Mouse (Mus musculus): Measurements from ENCODE around the gene Rnf133. TPM values are rescaled to one million over a fixed set of nuclear protein-coding genes. Genes with fewer than 3 reads are reported as not detected.

Rnf133 gene
- not detected for polyA plus RNA-seq (2012; fragmentation: generic; extraction: Trizol)
- long read RNA-seq, experiment 1: 0 reads
- long read RNA-seq, experiment 2: 0 reads

- Histone ChIP-seq H3K79me2 (ENCODE audit: control insufficient read depth, insufficient read depth) (no peaks in the 10 kb centered on the region), H3K27me3 (ENCODE audit: control insufficient read depth, insufficient read depth, insufficient read length) (no peaks in the 10 kb centered on the region), H3K79me3 (ENCODE audit: low read depth) (no peaks in the 10 kb centered on the region), H3K4me3 (ENCODE audit: insufficient read depth, poor library complexity, severe bottlenecking) (no peak within 1 kb of the TSS), H3ac (ENCODE audit: control insufficient read depth, insufficient read length, low read depth) (no peak within 1 kb of the TSS), H3K36me3 (ENCODE audit: control insufficient read depth, insufficient read depth) (no peaks in the 10 kb centered on the region)
- no peak for TF ChIP-seq MYOD1 (IDR thresholded peaks at IDR 0.05; ENCODE audit: control insufficient read depth, insufficient read length, low read depth)
- TF ChIP-seq FOSL1 (IDR thresholded peaks at IDR 0.05; ENCODE audit: insufficient read depth, low read length, poor library complexity, severe bottlenecking): no peak
- TF ChIP-seq CTCF (IDR thresholded peaks at IDR 0.05; ENCODE audit: control insufficient read depth, insufficient read depth, insufficient read length): no peak
- no peak for TF ChIP-seq USF1 (IDR thresholded peaks at IDR 0.05; ENCODE audit: low read depth)
- no peak for TF ChIP-seq CEBPB (IDR thresholded peaks at IDR 0.05; ENCODE audit: low read depth)
- no peak for TF ChIP-seq MYOG (IDR thresholded peaks at IDR 0.05; ENCODE audit: control insufficient read depth, extremely low read depth, insufficient read length)
- no peak for TF ChIP-seq MAX (IDR thresholded peaks at IDR 0.05)
Measured at GRCm38 (mm10) chr6:23650205-23650604, at the start of gene Rnf133. Rnf133 (minus strand) TSS chr6:23650305.

- H3K27me3 ChIP-seq (ENCODE audit: control insufficient read depth, insufficient read depth, insufficient read length): no peaks in the 10 kb centered on the region
- H3K79me2 ChIP-seq (ENCODE audit: control insufficient read depth, insufficient read depth): no peaks in the 10 kb centered on the region
- TF ChIP-seq FOSL1 (IDR thresholded peaks at IDR 0.05; ENCODE audit: insufficient read depth, low read length, poor library complexity, severe bottlenecking) (no peak), MYOG (IDR thresholded peaks at IDR 0.05; ENCODE audit: control insufficient read depth, extremely low read depth, insufficient read length) (no peak), MYOD1 (IDR thresholded peaks at IDR 0.05; ENCODE audit: control insufficient read depth, insufficient read length, low read depth) (no peak), CTCF (IDR thresholded peaks at IDR 0.05; ENCODE audit: control insufficient read depth, insufficient read depth, insufficient read length) (no peak), MAX (IDR thresholded peaks at IDR 0.05) (no peak), CEBPB (IDR thresholded peaks at IDR 0.05; ENCODE audit: low read depth) (no peak)
- H3ac ChIP-seq (ENCODE audit: control insufficient read depth, insufficient read length, low read depth): no peak overlapping the region
- H3K36me3 ChIP-seq (ENCODE audit: control insufficient read depth, insufficient read depth): no peaks in the 10 kb centered on the region
- no peak overlapping the region for H3K4me3 ChIP-seq (ENCODE audit: insufficient read depth, poor library complexity, severe bottlenecking)
- H3K79me3 ChIP-seq (ENCODE audit: low read depth): no peaks in the 10 kb centered on the region
Measured at GRCm38 (mm10) chr6:23678172-23678571, 28.1 kb upstream of the Rnf133 start.

- TF ChIP-seq MAX (IDR thresholded peaks at IDR 0.05) (no peak), CEBPB (IDR thresholded peaks at IDR 0.05; ENCODE audit: low read depth) (no peak), CTCF (IDR thresholded peaks at IDR 0.05; ENCODE audit: control insufficient read depth, insufficient read depth, insufficient read length) (no peak), MYOG (IDR thresholded peaks at IDR 0.05; ENCODE audit: control insufficient read depth, extremely low read depth, insufficient read length) (no peak), USF1 (IDR thresholded peaks at IDR 0.05; ENCODE audit: low read depth) (no peak), MYOD1 (IDR thresholded peaks at IDR 0.05; ENCODE audit: control insufficient read depth, insufficient read length, low read depth) (no peak), FOSL1 (IDR thresholded peaks at IDR 0.05; ENCODE audit: insufficient read depth, low read length, poor library complexity, severe bottlenecking) (no peak)
- no peaks in the 10 kb centered on the region for H3K27me3 ChIP-seq (ENCODE audit: control insufficient read depth, insufficient read depth, insufficient read length)
- no peak within 1 kb of the TSS for H3K4me3 ChIP-seq (ENCODE audit: insufficient read depth, poor library complexity, severe bottlenecking)
- no peaks in the 10 kb centered on the region for H3K79me3 ChIP-seq (ENCODE audit: low read depth)
- H3K36me3 ChIP-seq (ENCODE audit: control insufficient read depth, insufficient read depth): no peaks in the 10 kb centered on the region
- no peaks in the 10 kb centered on the region for H3K79me2 ChIP-seq (ENCODE audit: control insufficient read depth, insufficient read depth)
- H3ac ChIP-seq (ENCODE audit: control insufficient read depth, insufficient read length, low read depth): no peak within 1 kb of the TSS
Measured at GRCm38 (mm10) chr6:23655036-23655435, 4.9 kb upstream of the Rnf133 start, which contains the start of gene Rnf148. Rnf148 (minus strand) TSS chr6:23655136.

GRCm38 (mm10) chr6:23648732-23649131 is 1.4 kb downstream of the Rnf133 start:
- no peak for TF ChIP-seq MYOG (IDR thresholded peaks at IDR 0.05; ENCODE audit: control insufficient read depth, extremely low read depth, insufficient read length)
- no peak for TF ChIP-seq MYOD1 (IDR thresholded peaks at IDR 0.05; ENCODE audit: control insufficient read depth, insufficient read length, low read depth)
- TF ChIP-seq MAX (IDR thresholded peaks at IDR 0.05): no peak
- TF ChIP-seq FOSL1 (IDR thresholded peaks at IDR 0.05; ENCODE audit: insufficient read depth, low read length, poor library complexity, severe bottlenecking): no peak
- no peak for TF ChIP-seq CEBPB (IDR thresholded peaks at IDR 0.05; ENCODE audit: low read depth)
- TF ChIP-seq USF1 (IDR thresholded peaks at IDR 0.05; ENCODE audit: low read depth): no peak
- TF ChIP-seq CTCF (IDR thresholded peaks at IDR 0.05; ENCODE audit: control insufficient read depth, insufficient read depth, insufficient read length): no peak

GRCm38 (mm10) chr6:23647627-23648247 is 2.4 kb downstream of the Rnf133 start:
- Histone ChIP-seq H3K27me3 (ENCODE audit: control insufficient read depth, insufficient read depth, insufficient read length) (no peaks in the 10 kb centered on the region), H3K4me3 (ENCODE audit: insufficient read depth, poor library complexity, severe bottlenecking) (no peak overlapping the region), H3K79me2 (ENCODE audit: control insufficient read depth, insufficient read depth) (no peaks in the 10 kb centered on the region), H3K79me3 (ENCODE audit: low read depth) (no peaks in the 10 kb centered on the region), H3ac (ENCODE audit: control insufficient read depth, insufficient read length, low read depth) (no peak overlapping the region), H3K36me3 (ENCODE audit: control insufficient read depth, insufficient read depth) (no peaks in the 10 kb centered on the region)
- TF ChIP-seq USF1 (IDR thresholded peaks at IDR 0.05; ENCODE audit: low read depth): no peak

More at GRCm38 (mm10) chr6:23648732-23649131, 1.4 kb downstream of the Rnf133 start:
- H3K36me3 ChIP-seq (ENCODE audit: control insufficient read depth, insufficient read depth): no peaks in the 10 kb centered on the region
- H3ac ChIP-seq (ENCODE audit: control insufficient read depth, insufficient read length, low read depth): no peak overlapping the region
- H3K4me3 ChIP-seq (ENCODE audit: insufficient read depth, poor library complexity, severe bottlenecking): no peak overlapping the region
- H3K79me3 ChIP-seq (ENCODE audit: low read depth): no peaks in the 10 kb centered on the region
- H3K79me2 ChIP-seq (ENCODE audit: control insufficient read depth, insufficient read depth): no peaks in the 10 kb centered on the region
- no peaks in the 10 kb centered on the region for H3K27me3 ChIP-seq (ENCODE audit: control insufficient read depth, insufficient read depth, insufficient read length)

- Histone ChIP-seq H3K36me3 (ENCODE audit: control insufficient read depth, insufficient read depth) (no peaks in the 10 kb centered on the region), H3K4me3 (ENCODE audit: insufficient read depth, poor library complexity, severe bottlenecking) (no peak overlapping the region), H3K79me3 (ENCODE audit: low read depth) (no peaks in the 10 kb centered on the region), H3ac (ENCODE audit: control insufficient read depth, insufficient read length, low read depth) (no peak overlapping the region), H3K27me3 (ENCODE audit: control insufficient read depth, insufficient read depth, insufficient read length) (no peaks in the 10 kb centered on the region), H3K79me2 (ENCODE audit: control insufficient read depth, insufficient read depth) (no peaks in the 10 kb centered on the region)
- TF ChIP-seq MAX (IDR thresholded peaks at IDR 0.05) (no peak), CTCF (IDR thresholded peaks at IDR 0.05; ENCODE audit: control insufficient read depth, insufficient read depth, insufficient read length) (no peak)
Measured at GRCm38 (mm10) chr6:23637081-23637480, 13.0 kb downstream of the Rnf133 start.
